ENCODE assay signal across 25 mouse cellular contexts in genomic region chr10:24085936-24086335, GRCm38 (mm10). TPM values are rescaled to one million over a fixed set of nuclear protein-coding genes. Genes with fewer than 3 reads are reported as not detected.
"Had no signal": no experiment of that assay in that cellular context is flagged by ENCODE, and none has a peak within 500 bp of the region (broad histone marks: within the 10 kb centered on the region; RNA-seq: fewer than 3 reads in every experiment).

No protein-coding gene starts in this region.

- H3K36me3 ChIP-seq: limb, embryonic 10.5 days; limb, embryonic 13.5 days; liver, embryonic 13.5 days; midbrain, embryonic 10.5 days; midbrain, embryonic 13.5 days had no signal

- DNase-seq: kidney, adult 2 months; kidney, postnatal 25 days; layer of hippocampus, adult 9-11 months; liver, embryonic 13.5 days; lung, adult 2 months; lung, postnatal 14 days; thymus, postnatal 25 days had no signal

- H3K27me3 ChIP-seq: limb, embryonic 13.5 days; liver, embryonic 13.5 days; megakaryocyte, embryonic 14.5 days; midbrain, embryonic 13.5 days had no signal

- H3K4me3 ChIP-seq: layer of hippocampus, adult 2 months; limb, embryonic 10.5 days; limb, embryonic 13.5 days; liver, embryonic 13.5 days; megakaryocyte, embryonic 14.5 days; midbrain, embryonic 10.5 days; midbrain, embryonic 13.5 days had no signal

- H3K4me1 ChIP-seq: limb, embryonic 10.5 days; limb, embryonic 13.5 days; midbrain, embryonic 13.5 days had no signal

- H3K9me3 ChIP-seq: limb, embryonic 10.5 days; limb, embryonic 13.5 days; liver, embryonic 13.5 days; megakaryocyte, embryonic 14.5 days; midbrain, embryonic 10.5 days; midbrain, embryonic 13.5 days had no signal

- H3K9ac ChIP-seq: limb, embryonic 13.5 days; liver, embryonic 13.5 days; midbrain, embryonic 13.5 days had no signal

- H3K27ac ChIP-seq: kidney, postnatal 0 days; layer of hippocampus, adult 2 months; limb, embryonic 10.5 days; limb, embryonic 13.5 days; liver, embryonic 13.5 days; midbrain, embryonic 10.5 days; midbrain, embryonic 13.5 days had no signal

- ATAC-seq: intestine, postnatal 0 days; midbrain, embryonic 13.5 days had no signal

- H3K4me2 ChIP-seq: limb, embryonic 13.5 days; liver, embryonic 13.5 days; midbrain, embryonic 13.5 days had no signal

RNA-seq across cellular contexts. Expression of gene Taar8b, which starts 6.2 kb away (rescaled TPM):
- polyA plus RNA-seq: intestine, postnatal 0 days; kidney, adult 2 months; kidney, embryonic 14.5 days; kidney, postnatal 0 days; large intestine, adult 2 months; limb, embryonic 10.5 days; limb, embryonic 13.5 days; liver, adult 2 months; liver, embryonic 13.5 days; lung, adult 2 months; lung, embryonic 16.5 days; midbrain, embryonic 10.5 days; midbrain, embryonic 13.5 days; midbrain, postnatal 0 days; neural tube, embryonic 11.5 days; neural tube, embryonic 14.5 days; thymus, postnatal 0 days had no signal

RNA-seq across cellular contexts. Expression of gene Taar8a, which starts 9.6 kb away (rescaled TPM):
- polyA plus RNA-seq: intestine, postnatal 0 days; kidney, adult 2 months; kidney, embryonic 14.5 days; kidney, postnatal 0 days; large intestine, adult 2 months; limb, embryonic 10.5 days; limb, embryonic 13.5 days; liver, adult 2 months; liver, embryonic 13.5 days; lung, adult 2 months; lung, embryonic 16.5 days; midbrain, embryonic 10.5 days; midbrain, embryonic 13.5 days; midbrain, postnatal 0 days; neural tube, embryonic 11.5 days; neural tube, embryonic 14.5 days; small intestine, adult 2 months; spleen, adult 2 months; thymus, postnatal 0 days had no signal

RNA-seq across cellular contexts. Expression of gene Taar8c, which starts 15.8 kb away (rescaled TPM):
- polyA plus RNA-seq: intestine, postnatal 0 days; kidney, adult 2 months; kidney, embryonic 14.5 days; kidney, postnatal 0 days; large intestine, adult 2 months; limb, embryonic 10.5 days; limb, embryonic 13.5 days; liver, adult 2 months; liver, embryonic 13.5 days; lung, adult 2 months; lung, embryonic 16.5 days; midbrain, embryonic 10.5 days; midbrain, embryonic 13.5 days; midbrain, postnatal 0 days; neural tube, embryonic 11.5 days; neural tube, embryonic 14.5 days; small intestine, adult 2 months; thymus, postnatal 0 days had no signal

RNA-seq across cellular contexts. Expression of gene Taar9, which starts 23.4 kb away (rescaled TPM):
- polyA plus RNA-seq: intestine, postnatal 0 days; kidney, adult 2 months; kidney, embryonic 14.5 days; kidney, postnatal 0 days; large intestine, adult 2 months; limb, embryonic 10.5 days; limb, embryonic 13.5 days; liver, adult 2 months; liver, embryonic 13.5 days; lung, adult 2 months; lung, embryonic 16.5 days; midbrain, embryonic 13.5 days; midbrain, postnatal 0 days; neural tube, embryonic 11.5 days; neural tube, embryonic 14.5 days; small intestine, adult 2 months; thymus, postnatal 0 days had no signal

RNA-seq across cellular contexts. Expression of gene Taar7f, which starts 36.6 kb away (rescaled TPM):
- polyA plus RNA-seq: intestine, postnatal 0 days; kidney, adult 2 months; kidney, embryonic 14.5 days; kidney, postnatal 0 days; large intestine, adult 2 months; limb, embryonic 10.5 days; limb, embryonic 13.5 days; liver, adult 2 months; liver, embryonic 13.5 days; lung, adult 2 months; lung, embryonic 16.5 days; midbrain, embryonic 10.5 days; midbrain, embryonic 13.5 days; midbrain, postnatal 0 days; neural tube, embryonic 11.5 days; neural tube, embryonic 14.5 days; small intestine, adult 2 months; spleen, adult 2 months; thymus, postnatal 0 days had no signal
